Mouse (Mus musculus) cortical plate, adult 2 months (tissue): ENCODE measurements around the gene Prtn3.

Experiments used
- CTCF ChIP-seq: fragments of 200-500 bp; IDR thresholded peaks from 2 replicates; pipeline ENCODE4 v1.5.1; 2011; ENCODE audit warnings: mild to moderate bottlenecking, control low read depth, low read length; ENCODE audit not compliant: insufficient read depth; ENCODE audit errors: extremely low read depth
- POLR2A ChIP-seq: fragments of 200-500 bp; IDR thresholded peaks from 2 replicates; pipeline ENCODE4 v1.6.1; 2011; ENCODE audit warnings: mild to moderate bottlenecking, low read length, control low read depth; ENCODE audit not compliant: insufficient read depth; ENCODE audit errors: extremely low read depth

DNA sequence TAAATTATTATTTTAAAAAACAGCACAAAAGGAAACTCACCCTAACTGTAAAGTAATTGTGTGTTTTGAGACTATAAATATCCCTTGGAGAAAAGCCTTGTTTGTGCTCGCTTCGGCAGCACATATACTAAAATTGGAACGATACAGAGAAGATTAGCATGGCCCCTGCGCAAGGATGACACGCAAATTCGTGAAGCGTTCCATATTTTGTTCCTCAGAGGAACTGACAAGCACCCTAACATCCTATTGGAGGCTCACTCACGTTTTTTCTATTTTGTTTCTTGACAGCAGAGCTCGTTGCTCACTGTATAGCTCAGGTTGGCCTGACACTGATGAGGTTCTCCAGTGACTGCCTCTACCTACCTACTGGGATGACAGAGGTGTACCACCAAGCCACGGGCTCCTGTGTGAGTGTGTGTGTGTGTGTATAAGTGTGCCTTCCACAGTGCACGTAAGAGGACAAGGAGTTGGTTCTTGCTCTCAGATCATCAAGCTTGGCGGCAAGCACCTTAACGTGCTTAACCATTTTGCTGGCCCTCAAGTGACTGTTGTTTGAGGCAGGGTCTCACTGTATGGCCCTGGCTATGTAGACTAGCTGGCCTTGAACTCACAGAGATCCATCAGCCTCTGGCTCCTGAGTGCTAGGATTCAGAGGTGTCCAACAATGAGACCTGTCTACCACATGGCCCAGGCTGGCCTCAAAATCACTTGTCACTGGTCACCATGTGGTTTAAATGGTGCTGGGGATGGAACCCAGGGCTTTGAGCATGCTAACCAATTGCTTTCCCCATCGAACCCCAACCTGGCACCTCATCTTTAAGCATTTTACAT is 35.0 kb downstream of the Prtn3 start:
- TF ChIP-seq CTCF (no peak), POLR2A (peak; percentile 27; the same call in 1 of the 2 replicates)
